Mouse (Mus musculus) left cerebral cortex, adult 9 months (tissue): ENCODE measurements around the gene Esrra.

Experiments
- DNase-seq, 2 experiments: peaks; one replicate each; pipeline ENCODE4 v3.0.0; 2022; ENCODE audit warnings: low spot score in 2 of 2

The Esrra gene

GRCm38 (mm10) chr19:6941372-6942248 lies 20.0 kb upstream of the Esrra start, which contains the start of gene Bad:
TSS of gene Bad (plus strand) at chr19:6941861.
- DNase-seq, result peak in 1 of 2 experiments; percentile 93

GRCm38 (mm10) chr19:6940396-6941351 lies 19.1 kb upstream of the Esrra start:
- no peak for DNase-seq

DNA sequence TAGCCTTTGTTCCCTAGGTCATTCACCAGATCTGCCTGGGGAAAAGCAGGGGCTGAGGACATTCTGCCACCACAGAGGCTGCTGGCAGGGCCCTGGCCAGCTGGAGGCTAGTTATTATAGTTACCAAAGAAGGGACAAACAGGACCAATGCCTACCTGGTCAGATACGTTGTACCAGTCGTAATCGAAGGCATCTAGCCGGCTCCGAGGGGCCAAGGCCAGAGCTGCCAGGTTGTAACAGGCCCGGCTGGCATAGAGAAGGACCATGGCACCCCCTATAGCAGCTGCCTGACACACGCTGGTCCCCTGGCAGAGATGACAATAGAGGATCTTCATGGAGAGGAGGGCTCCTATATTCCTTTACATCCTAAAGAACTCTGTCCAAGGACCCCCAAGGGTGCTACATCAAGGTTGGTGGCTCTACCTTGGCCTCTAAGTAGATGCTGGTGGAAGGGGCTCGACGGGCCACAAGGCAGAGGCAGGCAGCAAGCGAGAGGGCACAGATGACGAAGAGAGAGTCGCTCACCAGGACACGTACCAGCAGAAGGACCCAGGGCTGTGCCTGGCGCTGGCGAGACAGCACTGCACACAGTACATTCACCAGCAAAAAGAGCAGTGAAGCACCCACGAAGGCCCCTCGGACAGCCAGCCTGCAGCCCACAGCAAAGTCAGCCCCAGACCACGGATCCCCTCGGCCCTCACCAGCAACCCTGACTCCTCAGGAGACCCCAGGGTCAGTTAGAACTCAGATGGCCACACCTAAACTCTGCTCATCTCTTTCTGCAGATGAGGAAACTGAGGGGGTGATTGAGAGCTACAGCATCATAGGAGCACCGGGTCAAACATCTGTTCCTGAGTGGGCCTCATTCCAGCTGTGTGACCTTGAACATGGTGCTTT lies 17.7 kb upstream of the Esrra start:
- no peak for DNase-seq

- DNase-seq, result no peak
Measured at GRCm38 (mm10) chr19:6937541-6938465, 16.2 kb upstream of the Esrra start.

DNA sequence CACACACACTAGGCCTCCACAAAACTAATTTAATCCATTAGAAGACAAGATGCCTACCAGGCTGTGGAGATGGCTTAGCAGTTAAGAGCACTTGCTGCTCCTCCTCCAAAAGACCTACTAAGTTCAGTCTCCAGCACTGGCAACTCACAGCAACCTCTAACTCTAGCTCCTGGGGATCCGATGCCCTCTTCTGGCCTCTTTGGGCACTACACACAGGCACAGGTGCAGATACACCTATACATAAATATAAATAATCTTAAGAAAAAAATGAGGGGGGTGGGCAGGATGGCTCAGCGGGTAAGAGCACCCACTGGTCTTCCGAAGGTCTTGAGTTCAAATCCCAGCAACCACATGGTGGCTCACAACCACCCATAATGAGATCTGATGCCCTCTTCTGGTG lies 14.7 kb upstream of the Esrra start:
- no peak for DNase-seq

GRCm38 (mm10) chr19:6934195-6934977 lies 12.8 kb upstream of the Esrra start, which contains the start of gene Kcnk4:
TSS of gene Kcnk4 (minus strand) at chr19:6934515.
- no peak for DNase-seq

DNA sequence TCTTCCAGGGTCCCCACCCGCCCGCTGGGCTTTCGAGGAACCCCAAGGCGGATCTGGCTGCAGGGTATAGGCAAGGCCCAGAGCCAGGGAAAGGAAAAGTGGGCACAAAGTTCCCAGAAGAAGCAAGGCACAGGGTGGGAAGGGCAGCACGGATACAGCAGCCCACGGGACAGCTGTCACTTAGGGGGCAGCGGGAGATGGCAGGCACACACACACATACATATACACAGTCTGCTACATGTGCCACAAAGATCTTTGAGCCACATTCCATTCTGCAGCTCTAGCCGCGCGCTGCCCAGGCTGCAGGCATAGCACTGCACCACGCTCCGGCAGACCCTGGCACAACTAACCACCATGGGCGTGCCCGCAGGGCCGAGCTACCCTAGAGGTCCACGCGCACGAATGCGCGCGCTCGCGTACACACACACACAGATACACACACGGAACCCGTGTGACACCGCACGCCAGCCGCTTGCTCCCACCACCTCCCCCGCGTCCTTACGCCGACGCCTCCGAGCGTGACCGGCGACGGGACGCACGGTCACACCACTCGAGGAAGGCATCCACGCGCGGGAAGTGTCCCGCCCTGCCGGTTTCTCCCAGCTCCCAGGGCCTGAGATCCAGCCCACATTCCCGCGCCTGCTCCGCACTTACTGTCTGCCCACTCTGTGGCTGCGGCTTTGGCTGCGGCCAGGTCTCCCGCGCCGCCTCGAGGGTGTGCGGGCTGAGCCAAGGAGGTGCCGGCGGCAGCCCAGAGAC lies 12.0 kb upstream of the Esrra start:
- peak in 1 of 2 experiments; percentile 71 for DNase-seq

DNA sequence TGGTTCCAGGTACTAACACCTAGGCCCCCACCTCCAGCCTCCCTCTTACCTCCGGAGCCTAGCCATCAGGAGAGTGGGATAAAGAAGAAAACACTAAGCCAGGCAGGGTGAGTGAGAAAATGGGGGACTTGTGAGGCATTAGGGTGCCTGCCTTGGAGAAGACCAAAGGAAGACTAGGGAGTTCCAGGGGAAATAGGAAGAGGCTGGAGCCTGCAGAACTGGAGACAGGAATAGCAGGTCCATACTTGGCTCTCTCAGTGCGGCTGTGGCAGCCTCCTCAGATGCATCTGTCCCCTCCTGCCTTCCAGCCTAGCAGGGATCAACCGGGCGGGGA lies 11.5 kb upstream of the Esrra start:
- no peak for DNase-seq

DNA sequence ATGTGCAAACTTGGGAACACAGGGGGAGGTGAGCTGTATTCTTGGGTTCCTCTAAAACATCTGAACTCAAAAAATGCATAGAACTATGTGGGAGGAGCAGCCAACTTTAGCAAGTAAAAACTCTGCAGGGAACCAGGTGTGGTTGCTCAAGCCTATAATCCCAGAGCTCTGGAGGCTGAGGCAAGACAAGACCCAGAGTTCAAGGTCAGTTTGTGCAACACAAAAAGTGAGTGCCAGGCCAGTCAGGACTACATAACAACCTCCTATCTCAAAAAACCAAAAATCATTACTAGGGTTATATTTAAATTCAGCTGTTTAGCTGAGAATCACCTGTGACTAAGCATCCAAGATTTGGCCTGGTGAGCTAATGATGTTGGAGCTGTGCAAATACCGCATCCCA lies 10.4 kb upstream of the Esrra start:
- no peak for DNase-seq

DNA sequence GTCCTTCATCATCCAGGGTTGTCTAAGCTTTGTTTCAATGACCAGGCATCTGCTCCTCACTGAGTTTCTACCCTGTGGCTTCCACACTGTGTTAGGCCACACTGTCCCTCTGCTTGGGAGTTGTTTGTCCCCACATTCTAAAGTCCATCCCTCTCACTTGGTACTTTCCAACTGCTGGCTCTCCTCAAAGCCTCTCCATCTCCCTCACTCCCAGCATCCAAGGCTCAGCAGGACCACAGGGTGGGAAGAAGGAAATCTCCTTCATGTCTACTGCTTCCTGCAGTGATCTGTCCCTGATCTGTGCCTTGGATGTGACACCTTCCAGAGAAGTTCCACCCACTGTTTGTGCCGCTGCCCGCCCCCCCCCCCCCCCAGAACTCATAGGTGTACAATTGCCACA lies 9.4 kb upstream of the Esrra start:
- no peak for DNase-seq

GRCm38 (mm10) chr19:6928080-6928479 lies 6.5 kb upstream of the Esrra start:
- DNase-seq, result no peak

- no peak for DNase-seq
Measured at GRCm38 (mm10) chr19:6926559-6927255, 5.1 kb upstream of the Esrra start.

- DNase-seq, result no peak
Measured at GRCm38 (mm10) chr19:6925611-6926329, 4.2 kb upstream of the Esrra start.

DNA sequence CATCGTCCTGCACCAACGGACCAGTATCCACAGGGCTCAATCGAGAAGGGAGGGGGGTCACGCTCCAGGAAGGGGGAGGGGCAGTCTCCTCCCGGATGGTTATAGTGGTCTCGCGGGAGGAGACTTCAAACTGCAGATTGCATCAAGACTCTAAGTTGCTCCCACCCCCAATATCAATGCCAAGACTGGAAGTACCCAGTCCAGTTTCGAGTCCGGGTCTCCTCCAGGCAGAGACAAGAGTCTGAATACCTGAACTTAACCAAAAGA lies 3.6 kb upstream of the Esrra start, which contains the start of gene Catsperz:
Gene Catsperz (minus strand): TSS at position 74 of the 267 bp plus-strand sequence.
- DNase-seq, result no peak

GRCm38 (mm10) chr19:6924461-6925306 lies 3.1 kb upstream of the Esrra start:
- peak in 1 of 2 experiments; percentile 91 for DNase-seq

GRCm38 (mm10) chr19:6922901-6923735 lies 1.5 kb upstream of the Esrra start:
- DNase-seq, result no peak
